In genomic region chr11:61955951-61956350, GRCm38 (mm10) we compare ENCODE assay signal across 10 mouse cellular contexts. TPM values are rescaled to one million over a fixed set of nuclear protein-coding genes. Genes with fewer than 3 reads are reported as not detected.
DNase-seq lines count a peak whose midpoint lies in the region; ATAC-seq and TF ChIP-seq lines count a peak whose summit lies in the region.
"Had no signal": no experiment of that assay in that cellular context is flagged by ENCODE, and none has a peak within 500 bp of the region (broad histone marks: within the 10 kb centered on the region; RNA-seq: fewer than 3 reads in every experiment).

No protein-coding gene starts in this region.

- H3K27ac ChIP-seq in hindbrain, embryonic 11.5 days (ENCODE audit: low read depth, low read length), result no peak overlapping the region
- no peak overlapping the region for H3K27ac ChIP-seq in hindbrain, embryonic 14.5 days
- no peak overlapping the region for H3K27ac ChIP-seq in stomach, embryonic 15.5 days
- H3K27ac ChIP-seq in stomach, postnatal 0 days (replicated peaks), result no peak overlapping the region
- H3K27ac ChIP-seq: gastrocnemius, adult 2 months; heart, embryonic 15.5 days had no signal

- peak; percentile 27; the same call in 1 of the 2 replicates for ATAC-seq in hindbrain, embryonic 11.5 days (ENCODE audit: low FRiP score)
- no peak for ATAC-seq in hindbrain, embryonic 14.5 days (ENCODE audit: low FRiP score)
- no peak for ATAC-seq in stomach, embryonic 15.5 days (ENCODE audit: insufficient read depth, low FRiP score, low read depth)
- ATAC-seq in stomach, postnatal 0 days (ENCODE audit: low FRiP score, low TSS enrichment), result no peak

- no peaks in the 10 kb centered on the region for H3K36me3 ChIP-seq in hindbrain, embryonic 11.5 days (ENCODE audit: control insufficient read depth, insufficient read depth, low read length)
- H3K36me3 ChIP-seq in hindbrain, embryonic 14.5 days (replicated peaks; ENCODE audit: control insufficient read depth, insufficient read depth), result no peaks in the 10 kb centered on the region
- H3K36me3 ChIP-seq in stomach, embryonic 15.5 days, result no peaks in the 10 kb centered on the region
- no peaks in the 10 kb centered on the region for H3K36me3 ChIP-seq in stomach, postnatal 0 days (ENCODE audit: control insufficient read depth, insufficient read depth, low read length)
- H3K36me3 ChIP-seq: heart, embryonic 15.5 days had no signal

- peak; percentile 57 for DNase-seq in cerebellum, adult 9-10 months
- no peak for DNase-seq in cerebellum, adult 18-20 months
- no peak for DNase-seq in hindbrain, embryonic 11.5 days (ENCODE audit: low spot score)
- no peak for DNase-seq in hindbrain, embryonic 14.5 days (ENCODE audit: low spot score)
- DNase-seq in stomach, postnatal 0 days (ENCODE audit: low spot score), result no peak
- no peak for DNase-seq in adrenal gland, adult 8-10 months
- DNase-seq in left cerebral cortex, adult 8-10 months (ENCODE audit: low spot score in 2 of 2), result no peak

- H3K9ac ChIP-seq in hindbrain, embryonic 11.5 days (ENCODE audit: low read depth, low read length), result no peak overlapping the region
- H3K9ac ChIP-seq in hindbrain, embryonic 14.5 days, result no peak overlapping the region
- H3K9ac ChIP-seq in stomach, embryonic 15.5 days, result no peak overlapping the region
- H3K9ac ChIP-seq in stomach, postnatal 0 days (ENCODE audit: low read length), result no peak overlapping the region

- H3K4me2 ChIP-seq in hindbrain, embryonic 11.5 days (replicated peaks; ENCODE audit: low read depth, low read length), result no peak overlapping the region
- H3K4me2 ChIP-seq in hindbrain, embryonic 14.5 days (replicated peaks), result no peak overlapping the region
- 0 out of 2 replicates have a peak overlapping the region, but pooled peaks have one; percentile 100 for H3K4me2 ChIP-seq in stomach, embryonic 15.5 days
- no peak overlapping the region for H3K4me2 ChIP-seq in stomach, postnatal 0 days (replicated peaks; ENCODE audit: low read depth)

- no peaks in the 10 kb centered on the region for H3K4me1 ChIP-seq in hindbrain, embryonic 11.5 days (replicated peaks; ENCODE audit: control insufficient read depth, insufficient read depth, low read length)
- H3K4me1 ChIP-seq in hindbrain, embryonic 14.5 days (replicated peaks; ENCODE audit: control insufficient read depth, insufficient read depth, low read length), result 0 out of 2 replicates have a peak, but pooled peaks cover 3% of the 10 kb centered on the region
- peaks cover 5% of the 10 kb centered on the region for H3K4me1 ChIP-seq in stomach, embryonic 15.5 days
- H3K4me1 ChIP-seq in stomach, postnatal 0 days (replicated peaks; ENCODE audit: control insufficient read depth, insufficient read depth), result no peaks in the 10 kb centered on the region

- no peak for TF ChIP-seq CTCF in stomach, postnatal 0 days (IDR thresholded peaks at IDR 0.05; ENCODE audit: low read depth)

- H3K9me3 ChIP-seq in hindbrain, embryonic 11.5 days (ENCODE audit: control insufficient read depth, low read length), result no peaks in the 10 kb centered on the region
- H3K9me3 ChIP-seq in hindbrain, embryonic 14.5 days (ENCODE audit: control insufficient read depth, low read length), result no peaks in the 10 kb centered on the region
- H3K9me3 ChIP-seq in stomach, embryonic 15.5 days, result no peaks in the 10 kb centered on the region
- H3K9me3 ChIP-seq in stomach, postnatal 0 days (ENCODE audit: control insufficient read depth, low read length), result no peaks in the 10 kb centered on the region
- H3K9me3 ChIP-seq: heart, embryonic 15.5 days had no signal

- H3K27me3 ChIP-seq in hindbrain, embryonic 11.5 days (ENCODE audit: control insufficient read depth, insufficient read depth, low read length), result peaks cover 9% of the 10 kb centered on the region
- peaks cover 23% of the 10 kb centered on the region for H3K27me3 ChIP-seq in hindbrain, embryonic 14.5 days (ENCODE audit: control insufficient read depth, insufficient read depth, low read length)
- H3K27me3 ChIP-seq in stomach, embryonic 15.5 days (replicated peaks), result peaks cover 18% of the 10 kb centered on the region
- peaks cover 6% of the 10 kb centered on the region; the same call in 1 of the 2 replicates for H3K27me3 ChIP-seq in stomach, postnatal 0 days (ENCODE audit: control insufficient read depth, insufficient read depth, low read length)

- no peak overlapping the region for H3K4me3 ChIP-seq in hindbrain, embryonic 11.5 days (ENCODE audit: low read depth, low read length)
- no peak overlapping the region for H3K4me3 ChIP-seq in hindbrain, embryonic 14.5 days (replicated peaks; ENCODE audit: low read length)
- H3K4me3 ChIP-seq in stomach, embryonic 15.5 days (replicated peaks), result no peak overlapping the region
- no peak overlapping the region for H3K4me3 ChIP-seq in stomach, postnatal 0 days (ENCODE audit: low read depth, low read length)

- no peak for TF ChIP-seq EP300 in stomach, postnatal 0 days (optimal IDR thresholded peaks at IDR 0.05)

- WGBS in hindbrain, embryonic 11.5 days, result 77% methylated on average over 6 of the region's 6 CpGs
- 86% methylated on average over 6 of the region's 6 CpGs for WGBS in hindbrain, embryonic 14.5 days
- 80% methylated on average over 6 of the region's 6 CpGs for WGBS in stomach, embryonic 15.5 days
- WGBS in stomach, postnatal 0 days, result 74% methylated on average over 6 of the region's 6 CpGs

RNA-seq across cellular contexts. Expression of gene Specc1, which starts 0.6 kb away (rescaled TPM):
- polyA plus RNA-seq in hindbrain, embryonic 11.5 days (2014; fragmentation: Nextera tagmentation; extraction: Ambion mirVana), result 18.4 and 26.3 TPM in 2 replicates
- 11.5 TPM in 2 replicates for polyA plus RNA-seq in hindbrain, embryonic 14.5 days (2014; fragmentation: Nextera tagmentation; extraction: Ambion mirVana)
- 9.8 and 13.4 TPM in 2 replicates for polyA plus RNA-seq in stomach, embryonic 15.5 days (2015; fragmentation: Nextera tagmentation; extraction: Ambion mirVana)
- polyA plus RNA-seq in stomach, postnatal 0 days (2015; fragmentation: Nextera tagmentation; extraction: Ambion mirVana), result 2.5 and 3.2 TPM in 2 replicates
- 1 to 10 TPM; 5.7 to 8.3 (median 7.3) TPM for total RNA-seq in adrenal gland, adult 8-10 months (2022)
- 10 to 100 TPM; 65.3 to 75.0 (median 70.4) TPM for total RNA-seq in left cerebral cortex, adult 8-10 months (2022)

RNA-seq across cellular contexts. Expression of gene Akap10, which starts 25.9 kb away (rescaled TPM):
- 16.9 and 17.1 TPM in 2 replicates for polyA plus RNA-seq in hindbrain, embryonic 11.5 days (2014; fragmentation: Nextera tagmentation; extraction: Ambion mirVana)
- polyA plus RNA-seq in hindbrain, embryonic 14.5 days (2014; fragmentation: Nextera tagmentation; extraction: Ambion mirVana), result 14.2 and 14.4 TPM in 2 replicates
- polyA plus RNA-seq in stomach, embryonic 15.5 days (2015; fragmentation: Nextera tagmentation; extraction: Ambion mirVana), result 16.3 and 16.7 TPM in 2 replicates
- polyA plus RNA-seq in stomach, postnatal 0 days (2015; fragmentation: Nextera tagmentation; extraction: Ambion mirVana), result 7.1 and 8.1 TPM in 2 replicates
- 10 to 100 TPM; 28.9 to 36.8 (median 33.7) TPM for total RNA-seq in adrenal gland, adult 8-10 months (2022)
- 10 to 100 TPM; 31.8 to 34.0 (median 33.0) TPM for total RNA-seq in left cerebral cortex, adult 8-10 months (2022)
